Mouse (Mus musculus) c-Kit-negative CD71-positive TER-119-positive erythroid progenitor cells, embryonic 14.5 days (primary cell): ENCODE measurements around the gene Iqce.

Experiments used
- DNase-seq: peaks from one replicate; pipeline ENCODE4 v3.0.0-alpha.2; 2013; ENCODE audit warnings: low read depth, low spot score

The Iqce gene

GRCm38 (mm10) chr5:140661875-140662643, 40.1 kb downstream of the Iqce start:
- no peak for DNase-seq

- no peak for DNase-seq
Observed at GRCm38 (mm10) chr5:140661427-140661826, 40.8 kb downstream of the Iqce start.

DNA sequence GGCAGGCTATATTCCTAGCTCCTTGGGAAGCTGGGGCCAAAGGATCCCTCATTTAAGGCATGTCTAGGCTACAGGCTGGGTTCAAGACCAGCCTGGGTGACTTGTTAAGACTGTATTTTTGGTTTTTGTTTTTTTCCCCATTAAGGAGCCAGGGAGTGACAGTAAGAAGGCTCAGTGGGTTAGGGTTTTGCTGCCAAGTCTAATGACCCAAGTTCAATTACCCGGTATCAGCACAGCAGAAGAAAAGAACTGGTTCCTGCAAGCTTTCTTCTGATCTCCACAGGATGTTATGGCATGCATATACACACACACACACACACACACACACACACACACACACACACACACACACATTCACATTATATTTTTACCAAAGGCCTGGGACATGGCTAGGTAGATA, 41.8 kb downstream of the Iqce start:
- DNase-seq = no peak

DNA sequence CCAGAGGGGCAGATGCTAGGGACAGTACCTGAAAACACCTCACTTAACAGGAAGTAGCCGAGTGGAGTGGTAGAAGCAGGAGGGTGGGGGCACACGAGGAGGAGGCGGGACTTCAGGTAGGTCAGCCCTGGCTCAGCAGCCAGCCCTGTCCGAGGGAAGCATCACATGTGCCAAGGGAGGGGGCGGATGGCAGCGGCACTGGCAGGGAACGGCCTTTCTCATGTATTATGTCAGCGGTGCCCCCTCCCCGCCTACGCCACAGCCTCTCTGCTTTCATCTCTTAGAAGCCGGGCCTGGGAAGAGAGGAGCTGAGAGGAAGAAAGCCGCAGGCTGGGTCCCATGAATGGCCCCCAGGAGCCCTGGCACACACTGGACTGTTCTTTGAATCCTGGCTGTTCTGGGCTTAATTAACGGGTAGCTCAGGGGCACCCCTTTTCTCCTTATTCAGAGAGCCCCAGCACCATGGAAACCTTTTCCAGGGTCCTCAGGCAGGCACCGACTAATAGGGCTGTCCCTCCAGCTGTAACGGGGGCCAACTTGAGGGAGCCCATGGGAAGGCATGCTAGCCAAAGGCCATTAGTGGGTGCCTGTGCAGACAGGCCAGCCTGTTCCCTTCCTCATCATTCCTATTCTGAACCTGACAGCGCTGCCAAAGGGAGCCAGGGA, 42.4 kb downstream of the Iqce start:
- DNase-seq = no peak

DNA sequence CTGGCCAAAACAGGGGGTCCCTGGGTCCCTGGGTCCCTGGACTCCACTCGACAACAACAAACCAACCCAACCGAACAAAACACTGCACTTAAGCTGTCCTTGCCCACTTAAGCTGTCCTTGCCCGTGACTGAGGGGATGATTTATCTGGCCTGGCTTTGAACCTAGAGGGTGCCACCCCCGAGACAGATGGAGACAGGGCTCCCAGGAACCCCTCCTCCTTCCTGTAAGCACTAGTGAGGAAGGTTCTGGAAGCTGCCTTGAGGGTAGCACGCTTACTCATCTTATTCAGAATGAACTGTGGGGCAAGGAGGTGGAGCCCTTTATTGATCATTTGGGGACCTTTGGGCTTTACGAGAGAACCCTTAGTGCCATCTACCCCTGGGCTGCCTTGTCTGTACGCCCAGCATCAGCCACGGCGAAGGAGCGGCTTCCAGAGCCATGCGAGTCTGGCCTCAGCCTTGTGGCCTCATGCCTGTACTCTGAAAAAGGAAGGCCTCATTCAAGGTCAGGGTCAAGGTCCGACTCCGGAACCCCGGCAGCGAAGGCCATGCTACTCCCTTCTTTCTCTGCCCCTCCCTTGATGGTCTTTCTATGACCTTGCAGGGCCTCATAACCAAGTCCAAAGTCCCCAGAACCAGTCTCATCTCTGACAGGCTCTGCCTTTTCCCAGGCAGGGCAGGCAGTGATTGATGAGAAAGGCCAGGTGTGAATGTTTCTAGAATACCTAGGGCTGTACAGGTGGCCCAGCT, 47.9 kb downstream of the Iqce start:
- no peak for DNase-seq

GRCm38 (mm10) chr5:140652587-140652986, 49.6 kb downstream of the Iqce start:
- DNase-seq = no peak

- DNase-seq = no peak
Observed at GRCm38 (mm10) chr5:140651231-140651630, 50.9 kb downstream of the Iqce start.

DNA sequence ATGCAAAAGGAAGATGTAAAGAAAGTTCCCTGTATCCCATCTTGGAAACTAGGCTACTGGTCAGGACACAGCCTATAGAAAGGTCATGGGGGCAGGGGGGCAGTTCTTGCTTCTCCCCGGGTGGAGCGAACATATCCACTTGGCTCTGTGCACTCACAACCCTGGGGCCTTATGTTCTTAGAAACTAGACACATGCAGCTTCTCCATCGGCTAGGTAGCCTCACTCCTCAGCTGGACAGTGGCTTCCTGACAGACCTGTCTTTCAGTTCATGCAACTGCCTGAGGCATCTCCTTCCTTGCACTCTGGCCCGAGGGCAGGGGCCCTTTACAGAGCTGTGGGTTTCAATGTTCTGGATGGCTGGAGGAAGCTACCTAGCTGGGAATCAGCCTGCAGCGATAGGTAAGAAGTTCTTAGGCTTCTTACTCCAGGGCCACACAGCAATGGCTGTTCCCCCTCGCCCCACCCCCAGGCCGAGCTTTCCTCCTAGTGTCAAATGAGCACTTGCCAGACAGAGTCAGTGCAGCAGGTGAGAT, 52.2 kb downstream of the Iqce start:
- DNase-seq = no peak

GRCm38 (mm10) chr5:140649101-140649667, 53.0 kb downstream of the Iqce start:
- peak; percentile 92 for DNase-seq

DNA sequence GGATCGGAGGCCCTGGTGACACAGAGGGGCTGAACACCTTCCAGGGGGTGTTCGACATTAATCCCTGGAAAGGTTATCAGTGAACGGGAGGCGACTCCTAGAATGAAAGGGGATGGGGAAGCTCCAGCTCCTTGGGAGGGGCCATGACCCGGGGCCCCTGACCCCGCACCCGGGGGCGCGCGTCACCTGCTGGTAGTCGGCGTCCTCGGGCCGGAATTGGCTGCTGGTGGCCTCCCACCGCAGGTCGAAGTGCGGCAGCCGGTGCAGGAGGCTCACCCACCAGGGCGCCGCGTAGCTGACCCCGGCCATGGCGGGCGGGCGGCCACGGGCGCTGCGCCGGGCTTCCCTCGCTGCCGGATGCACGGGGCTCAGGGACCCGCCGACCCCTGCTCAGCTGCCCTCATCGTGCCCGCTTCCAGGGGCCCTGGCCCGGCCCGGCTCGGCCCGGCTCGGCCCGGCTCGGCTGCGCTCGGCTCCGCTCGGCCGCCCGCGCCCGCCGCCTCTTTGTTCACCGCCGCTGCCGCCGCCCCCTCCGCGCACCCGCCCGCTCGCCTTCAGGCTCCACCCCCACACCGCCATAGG, 53.6 kb downstream of the Iqce start, which contains the start of gene Ttyh3:
Ttyh3 (minus strand) TSS at position 513 of the 582 bp plus-strand sequence.
- no peak for DNase-seq

- no peak for DNase-seq
Observed at GRCm38 (mm10) chr5:140647821-140648518, 54.2 kb downstream of the Iqce start.

DNA sequence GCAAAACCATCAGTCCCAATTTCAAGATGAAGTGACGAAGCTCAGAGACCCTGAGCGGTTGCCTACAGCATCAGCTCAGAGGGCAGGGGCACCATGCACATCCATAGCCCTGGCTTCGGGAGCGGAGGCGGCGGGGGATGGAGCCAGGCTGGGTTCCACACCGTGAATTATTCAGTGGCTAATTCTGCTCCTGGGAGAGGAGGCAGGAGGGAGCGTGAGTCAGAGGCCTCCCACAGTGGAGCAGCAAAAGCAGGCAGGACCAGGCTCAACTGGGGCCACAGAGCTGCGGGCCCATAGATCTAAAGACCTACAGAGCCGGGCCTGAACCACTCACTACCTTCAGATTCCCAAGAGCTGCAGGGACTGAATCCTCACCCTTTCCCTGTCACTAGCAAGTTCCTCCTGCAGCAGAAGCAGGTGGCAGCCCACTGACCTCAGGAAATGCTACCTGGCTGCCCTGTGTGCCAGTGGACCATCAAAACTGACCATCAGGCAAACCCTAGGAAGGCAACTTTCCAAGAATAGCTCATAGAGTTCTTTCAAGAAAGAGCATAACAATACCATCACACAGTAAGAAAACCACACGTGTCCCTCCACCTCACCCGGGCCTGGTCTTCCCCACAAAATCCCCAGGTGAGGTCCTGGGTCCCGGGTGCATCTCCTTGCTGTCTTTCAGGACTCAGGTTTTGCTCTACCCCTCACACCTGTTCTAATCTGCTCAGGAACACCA, 55.0 kb downstream of the Iqce start:
- DNase-seq = no peak

DNA sequence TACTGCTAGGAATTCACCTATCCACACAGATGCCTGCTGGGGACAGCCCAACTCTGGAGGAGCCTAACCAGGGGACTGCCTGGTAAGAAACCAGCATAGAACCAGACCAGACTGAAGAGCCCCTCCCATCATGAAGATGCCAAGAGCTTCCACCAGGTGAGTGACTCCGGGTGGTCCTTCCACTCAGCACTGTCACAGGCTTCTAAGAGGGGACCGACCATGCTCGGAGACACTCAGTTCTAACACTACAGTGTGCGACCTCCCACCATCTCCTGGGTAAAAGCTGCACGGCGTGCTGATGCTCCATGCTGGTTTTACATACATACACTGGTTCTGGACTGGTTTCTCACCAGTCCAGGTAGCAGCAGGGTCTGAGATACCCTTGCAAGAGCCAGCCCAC, 56.0 kb downstream of the Iqce start:
- DNase-seq = no peak

- no peak for DNase-seq
Observed at GRCm38 (mm10) chr5:140645454-140645853, 56.7 kb downstream of the Iqce start.

DNA sequence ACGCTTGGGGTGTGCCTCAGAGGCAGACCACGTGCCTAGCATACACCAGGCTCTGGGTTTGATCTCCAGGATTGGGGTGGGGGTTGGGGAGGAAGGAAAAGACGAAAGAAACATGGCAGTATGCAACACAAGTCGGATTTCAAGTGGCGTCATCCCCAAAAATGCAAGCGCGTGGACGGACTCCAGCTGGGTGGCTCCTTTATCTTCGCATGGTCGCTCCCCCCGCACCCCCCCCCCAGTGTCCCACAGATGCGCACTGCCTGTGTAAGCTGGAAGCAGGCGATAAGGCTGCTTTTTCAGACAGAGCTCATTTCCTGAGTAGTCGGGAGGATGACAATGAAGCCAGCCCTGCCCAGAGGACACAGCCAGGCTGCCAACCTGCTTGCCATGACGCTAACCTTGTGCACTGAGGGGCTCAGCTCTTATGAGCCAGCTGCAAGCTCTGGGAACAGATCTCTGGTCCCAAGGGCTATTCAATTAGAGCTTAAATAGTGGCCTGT, 57.4 kb downstream of the Iqce start:
- DNase-seq = peak; percentile 45

DNA sequence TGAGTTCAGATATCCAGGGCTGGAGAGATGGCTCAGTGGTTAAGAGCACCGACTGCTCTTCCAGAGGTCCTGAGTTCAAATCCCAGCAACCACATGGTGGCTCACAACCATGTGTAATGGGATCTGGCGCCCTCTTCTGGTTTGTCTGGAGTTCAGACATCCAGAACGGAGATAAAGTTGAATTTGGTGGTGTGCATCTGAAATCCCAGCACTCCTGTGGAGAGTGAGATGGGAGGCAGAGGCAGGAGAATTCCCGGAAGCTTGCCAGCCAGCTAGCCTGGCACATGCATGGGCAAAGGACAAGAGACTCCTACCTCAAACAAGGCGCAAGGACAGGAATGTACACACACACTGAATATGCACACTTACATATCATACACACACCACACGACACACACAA, 57.9 kb downstream of the Iqce start:
- DNase-seq = no peak

DNA sequence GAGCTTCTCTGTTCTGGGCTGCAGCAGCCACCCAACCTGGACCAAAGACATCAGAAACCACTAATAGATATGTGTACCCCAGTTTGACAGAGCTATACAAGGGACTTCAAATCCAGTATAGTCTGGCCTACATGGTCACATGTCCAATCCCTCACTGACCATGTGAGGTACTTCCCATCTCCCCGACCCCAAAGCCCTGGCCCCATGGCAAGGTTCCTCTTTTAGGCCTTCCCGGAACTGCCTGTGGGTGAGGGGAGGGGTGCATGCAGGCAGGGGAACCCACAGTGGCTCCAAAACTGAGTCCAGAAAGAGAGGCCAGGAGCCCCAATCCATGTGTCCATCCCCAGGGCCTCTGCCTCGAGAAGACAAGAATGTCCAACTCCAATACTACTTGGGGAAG, 60.1 kb downstream of the Iqce start:
- no peak for DNase-seq

- no peak for DNase-seq
Observed at GRCm38 (mm10) chr5:140641254-140641928, 60.8 kb downstream of the Iqce start.

GRCm38 (mm10) chr5:140640812-140641211, 61.4 kb downstream of the Iqce start:
- DNase-seq = no peak
